Mouse (Mus musculus): ENCODE measurements around the gene Ubiad1.

DNA sequence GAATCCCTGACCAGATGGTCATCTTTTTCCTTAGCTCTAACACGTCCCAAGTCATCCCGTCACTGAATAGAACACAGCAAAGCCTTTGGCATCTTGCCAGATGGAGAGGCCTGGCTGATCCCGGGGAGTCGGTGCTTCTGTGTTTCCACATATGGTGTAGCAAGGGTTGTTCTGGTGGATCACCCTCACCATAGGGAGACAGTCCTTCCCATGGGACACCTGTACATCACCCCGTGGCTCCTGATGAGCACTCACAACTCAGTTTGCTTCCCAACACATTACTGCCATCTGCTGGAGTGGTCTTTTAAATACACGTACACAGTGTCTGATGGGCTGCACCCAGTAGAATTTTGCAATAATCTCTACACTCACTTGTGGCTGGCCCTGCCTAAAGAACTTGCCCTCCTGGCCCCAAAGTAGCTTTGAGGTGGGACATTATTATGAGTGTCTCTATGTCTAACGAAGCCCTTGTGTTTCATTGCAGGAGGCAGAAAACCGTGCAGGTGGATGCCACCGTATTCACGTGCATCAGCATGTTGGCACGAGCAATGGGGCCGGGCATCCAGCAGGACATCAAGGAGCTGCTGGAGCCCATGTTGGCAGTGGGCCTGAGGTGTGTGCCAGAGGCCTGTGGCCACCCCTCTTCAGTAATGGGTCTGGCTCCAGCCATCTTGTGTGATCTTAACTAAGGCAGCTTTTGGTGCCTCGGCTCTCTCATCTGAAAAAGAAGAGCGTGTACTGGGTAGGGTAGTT, 18.8 kb upstream of the Ubiad1 start:
- TF ChIP-seq POLR2A (IDR thresholded peaks at IDR 0.05; ENCODE audit: borderline replicate concordance, extremely low read depth, insufficient read depth, insufficient read length, poor library complexity, severe bottlenecking) (no peak), CTCF (IDR thresholded peaks at IDR 0.05; ENCODE audit: borderline replicate concordance, extremely low read depth, insufficient read depth, insufficient read length) (peak; percentile 43; the same call in 1 of the 2 replicates)
